Mouse (Mus musculus): ENCODE results near the gene Rxra.
A peak's percentile ranks its signal among the peaks of the same experiment; 100 is the strongest.

Gene Rxra

DNA sequence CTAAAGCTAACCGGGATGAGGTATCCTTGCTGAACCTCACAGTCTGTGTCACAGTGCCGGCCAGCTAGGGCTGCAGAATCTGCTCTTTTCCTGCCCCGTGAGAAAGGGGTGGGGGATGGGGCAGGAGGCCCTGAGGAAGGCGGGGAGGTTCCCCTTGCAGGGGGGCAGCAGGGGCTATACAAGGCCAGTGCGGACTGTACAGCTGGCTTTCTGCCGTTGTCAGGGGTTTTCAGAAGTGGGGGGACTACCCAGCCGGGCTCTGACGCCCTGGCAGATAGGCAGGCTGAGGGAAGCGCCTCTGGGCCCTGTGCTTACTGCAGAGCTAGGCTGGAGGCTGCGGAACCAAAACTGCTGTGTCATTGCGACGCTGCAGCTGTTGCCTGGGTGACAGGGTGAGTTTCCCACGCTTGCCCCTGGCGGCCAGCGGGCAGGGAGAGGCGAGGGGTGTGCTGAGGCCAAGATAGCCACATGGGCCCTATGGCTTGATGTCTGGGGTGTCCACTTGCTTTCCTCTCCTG is 63.9 kb downstream of the Rxra start:
- peak; percentile 48 for DNase-seq (ENCODE audit: low spot score)

DNA sequence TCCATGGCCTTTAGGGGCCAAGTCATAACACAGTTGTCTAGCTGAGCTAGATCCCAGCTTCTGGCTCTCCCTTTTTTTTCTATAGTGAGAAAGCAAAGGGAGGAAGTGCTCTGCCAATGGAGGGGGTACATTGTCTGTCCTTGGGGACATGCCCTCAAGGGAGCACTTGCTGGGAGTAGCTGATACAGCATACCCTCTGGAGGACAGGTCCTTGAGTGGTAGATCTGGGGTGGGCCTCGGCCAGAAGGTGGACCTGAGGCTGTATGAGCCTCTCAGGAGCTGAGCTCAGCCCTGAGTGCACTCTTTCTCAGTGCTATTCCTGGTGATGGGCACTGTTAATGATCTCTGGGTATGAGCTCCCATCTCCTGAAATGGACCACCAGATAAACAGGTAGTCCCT is 66.9 kb downstream of the Rxra start:
- DNase-seq (ENCODE audit: low spot score): no peak

DNA sequence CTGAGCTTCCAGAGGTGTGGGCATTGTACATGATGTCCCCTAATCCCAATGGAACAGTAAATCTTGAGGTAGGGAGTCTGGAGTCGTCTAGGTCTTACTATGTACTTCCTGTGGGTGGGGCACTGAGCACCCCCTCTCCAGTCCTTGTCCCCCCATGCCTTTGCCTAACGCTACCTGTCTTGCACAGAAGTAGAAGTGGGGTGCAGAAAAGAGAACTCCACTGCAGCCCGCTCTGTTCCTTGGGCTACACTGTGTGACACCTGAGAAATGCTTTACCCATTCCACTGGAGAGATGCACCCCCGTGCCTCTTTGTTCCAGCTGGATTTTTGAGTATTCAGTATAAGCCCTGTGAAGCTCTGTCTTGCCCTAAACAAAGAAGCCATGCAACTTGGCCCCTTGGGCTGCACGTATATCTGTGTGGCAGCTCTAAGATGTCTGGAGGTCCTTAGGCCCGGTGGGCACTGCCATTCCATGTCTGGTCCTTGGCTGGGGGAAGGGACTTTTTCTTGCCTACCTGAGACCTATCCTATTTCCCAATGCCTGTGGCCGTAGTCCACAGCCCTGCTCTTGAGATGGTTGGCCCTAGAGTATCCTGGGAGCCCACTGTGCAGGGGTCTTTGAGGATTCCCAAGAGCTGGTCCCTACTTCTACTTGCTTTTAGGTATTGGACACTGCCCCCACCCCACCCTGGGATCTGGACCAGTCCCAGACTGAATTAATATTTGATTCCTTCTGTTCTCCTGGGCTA is 67.8 kb downstream of the Rxra start:
- DNase-seq (ENCODE audit: low spot score): no peak

DNA sequence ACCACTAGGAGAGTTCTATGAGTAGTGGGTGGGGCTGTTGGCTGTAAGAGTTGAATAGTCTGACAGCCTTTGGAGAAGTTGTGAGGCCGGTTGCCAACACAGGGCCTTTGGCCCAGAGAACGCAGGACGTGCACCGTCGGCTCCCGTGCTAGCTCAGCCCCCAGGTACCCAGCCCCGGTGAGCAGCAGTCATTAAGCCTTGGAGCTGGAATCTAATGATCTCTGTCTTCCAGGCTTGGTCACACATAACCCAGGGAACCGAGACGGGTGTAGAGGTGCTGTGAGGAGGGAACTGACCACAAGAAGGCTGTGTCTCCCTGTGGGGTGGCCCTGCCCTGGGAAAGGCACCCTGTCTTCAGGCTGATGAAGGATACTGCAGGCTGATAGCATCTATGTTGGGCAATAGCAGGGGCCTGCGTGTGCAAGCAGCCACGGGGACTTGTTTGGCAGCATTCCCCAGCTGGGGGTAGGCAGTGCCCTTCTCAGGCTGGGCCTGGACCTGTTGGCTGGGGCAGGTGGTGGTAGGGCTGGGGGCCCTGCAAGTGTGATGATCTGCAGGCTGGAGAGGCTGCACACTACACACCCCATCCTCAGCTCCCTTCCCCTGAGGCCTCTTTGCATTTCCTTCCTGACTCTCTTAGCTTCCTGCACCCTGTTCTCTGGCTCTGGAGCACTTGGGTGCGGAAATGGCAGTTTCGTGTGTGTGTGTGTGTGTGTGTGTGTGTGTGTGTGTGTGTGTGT is 68.5 kb downstream of the Rxra start:
- DNase-seq (ENCODE audit: low spot score): peak; percentile 42

DNA sequence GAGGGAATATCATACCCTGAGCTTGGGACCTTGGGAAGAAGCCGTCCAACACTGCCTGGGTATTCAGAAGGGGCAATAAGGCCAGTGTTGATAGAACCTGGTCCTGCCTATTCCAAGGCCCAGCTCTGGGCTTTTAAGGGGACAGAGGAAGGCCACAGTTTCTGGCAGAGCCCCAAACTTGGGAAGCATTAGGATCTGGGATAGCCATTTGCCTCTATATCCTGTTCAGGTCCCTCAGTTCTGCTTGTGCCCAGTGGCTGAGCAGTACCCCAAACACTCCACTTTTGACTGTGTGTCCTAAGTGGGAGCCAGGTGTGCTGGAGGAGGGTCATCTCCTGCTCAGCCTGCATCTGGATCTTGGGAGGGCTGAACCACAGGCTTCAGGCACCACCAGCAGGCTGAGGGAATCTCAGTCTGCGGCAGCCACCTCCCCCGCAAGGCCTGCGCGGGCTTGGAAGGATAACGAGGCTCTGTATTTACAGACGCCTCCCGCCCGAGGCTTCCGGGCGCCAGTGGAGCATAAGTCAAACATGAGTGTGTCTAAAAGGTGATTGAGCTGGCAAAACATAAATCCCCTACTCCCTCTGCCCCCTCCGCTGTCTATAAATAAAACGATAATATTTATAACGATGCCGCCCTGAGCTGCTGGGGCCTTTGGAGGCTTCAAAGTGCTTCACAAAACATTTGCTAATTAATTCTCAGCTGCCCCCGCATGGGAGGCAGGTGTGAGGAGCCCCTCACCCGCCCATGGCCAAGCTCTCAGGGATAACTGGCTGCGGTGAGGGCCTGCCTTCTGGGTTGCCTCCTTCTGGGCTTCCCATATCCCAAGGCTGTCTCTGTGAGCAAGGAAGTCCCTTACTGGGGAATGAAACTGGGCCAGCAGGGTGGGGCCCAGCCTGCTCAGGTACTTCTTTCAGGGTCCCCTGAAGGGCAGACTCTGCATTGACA is 69.7 kb downstream of the Rxra start:
- peak; percentile 39 for DNase-seq (ENCODE audit: low spot score)

DNA sequence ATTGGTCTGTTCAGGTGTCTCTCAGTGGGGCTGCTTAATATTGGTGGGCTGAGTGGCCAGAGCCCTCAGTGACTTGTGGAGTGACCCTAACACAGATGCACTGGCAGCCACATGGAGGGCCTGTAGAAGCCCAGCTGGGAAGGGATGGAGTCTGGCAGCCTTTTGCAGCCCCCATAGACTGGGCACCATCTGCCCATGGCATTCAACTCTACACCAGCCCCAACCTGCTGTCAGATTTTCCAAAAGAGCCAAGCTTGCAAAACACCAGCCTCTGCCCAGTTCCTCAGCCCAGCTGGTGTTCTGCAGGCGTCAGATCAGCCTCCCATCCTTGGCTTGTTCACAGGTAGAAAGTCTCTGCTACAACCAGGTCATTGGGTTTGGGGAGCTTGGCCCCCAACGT is 70.6 kb downstream of the Rxra start:
- no peak for DNase-seq (ENCODE audit: low spot score)

DNA sequence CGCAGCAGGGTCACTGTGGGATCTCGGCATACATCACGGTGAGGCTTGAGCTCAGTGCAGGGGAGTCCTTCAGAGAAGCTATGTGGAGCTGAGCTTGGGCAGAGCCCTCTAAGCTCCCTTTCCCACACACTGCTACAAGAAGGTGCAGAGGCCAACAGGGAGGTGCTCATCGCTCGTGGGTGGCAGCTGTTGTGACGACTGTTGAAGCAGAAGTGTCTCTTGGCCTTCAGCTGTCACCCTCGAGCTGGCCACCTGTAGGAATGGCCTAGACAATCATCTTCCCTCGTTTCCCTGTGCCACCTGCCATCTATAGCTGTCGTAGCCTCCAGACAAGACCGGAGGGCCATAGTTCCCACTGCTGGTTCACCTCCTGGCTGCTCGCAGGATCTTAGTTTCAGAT is 72.7 kb downstream of the Rxra start:
- no peak for DNase-seq (ENCODE audit: low spot score)

- DNase-seq (ENCODE audit: low spot score): peak; percentile 66
These were observed 74.3 kb downstream of the Rxra start for GRCm38 (mm10) chr2:27750399-27751134.

DNA sequence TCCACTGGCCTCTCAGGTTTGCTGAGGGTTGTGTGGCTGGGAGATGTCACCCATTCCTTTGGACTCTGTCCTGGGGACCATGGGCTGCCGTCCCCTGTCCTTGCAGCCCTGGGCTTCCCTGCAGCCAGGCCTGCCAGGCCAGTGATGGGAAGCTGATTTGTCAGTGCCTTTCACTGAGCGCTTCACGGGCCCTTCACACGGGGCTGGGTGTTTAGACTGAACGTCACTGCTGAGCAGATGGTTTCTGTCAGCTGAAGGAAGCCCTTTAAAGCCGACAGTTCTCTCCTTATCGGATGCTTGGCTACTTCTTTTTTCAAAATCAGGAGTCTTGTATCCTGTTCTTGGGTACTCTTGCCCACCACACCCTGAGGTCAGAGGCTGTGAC is 74.9 kb downstream of the Rxra start:
- no peak for DNase-seq (ENCODE audit: low spot score)

GRCm38 (mm10) chr2:27751803-27752202 is 75.6 kb downstream of the Rxra start:
- no peak for DNase-seq (ENCODE audit: low spot score)

DNA sequence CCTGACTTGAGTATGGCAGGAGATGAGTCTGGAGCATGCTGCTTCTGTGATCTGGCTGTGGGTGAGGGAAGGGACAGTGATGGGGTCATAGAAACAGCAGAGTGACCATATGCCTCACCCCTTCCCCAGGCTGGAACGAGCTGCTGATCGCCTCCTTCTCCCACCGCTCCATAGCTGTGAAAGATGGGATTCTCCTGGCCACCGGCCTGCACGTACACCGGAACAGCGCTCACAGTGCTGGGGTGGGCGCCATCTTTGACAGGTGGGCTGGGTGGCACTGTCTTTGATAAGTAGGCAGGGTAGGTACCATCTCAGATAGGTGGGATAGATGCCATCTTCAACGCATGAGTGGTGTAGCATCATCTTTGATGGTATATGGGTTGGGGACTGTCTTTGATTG is 77.9 kb downstream of the Rxra start:
- DNase-seq (ENCODE audit: low spot score): no peak

GRCm38 (mm10) chr2:27755986-27756641 is 79.9 kb downstream of the Rxra start:
- DNase-seq (ENCODE audit: low spot score): no peak

- peak; percentile 87 for DNase-seq (ENCODE audit: low spot score)
These were observed 82.4 kb downstream of the Rxra start for GRCm38 (mm10) chr2:27758414-27759301.

- no peak for DNase-seq (ENCODE audit: low spot score)
These were observed 83.2 kb downstream of the Rxra start for GRCm38 (mm10) chr2:27759431-27759830.

DNA sequence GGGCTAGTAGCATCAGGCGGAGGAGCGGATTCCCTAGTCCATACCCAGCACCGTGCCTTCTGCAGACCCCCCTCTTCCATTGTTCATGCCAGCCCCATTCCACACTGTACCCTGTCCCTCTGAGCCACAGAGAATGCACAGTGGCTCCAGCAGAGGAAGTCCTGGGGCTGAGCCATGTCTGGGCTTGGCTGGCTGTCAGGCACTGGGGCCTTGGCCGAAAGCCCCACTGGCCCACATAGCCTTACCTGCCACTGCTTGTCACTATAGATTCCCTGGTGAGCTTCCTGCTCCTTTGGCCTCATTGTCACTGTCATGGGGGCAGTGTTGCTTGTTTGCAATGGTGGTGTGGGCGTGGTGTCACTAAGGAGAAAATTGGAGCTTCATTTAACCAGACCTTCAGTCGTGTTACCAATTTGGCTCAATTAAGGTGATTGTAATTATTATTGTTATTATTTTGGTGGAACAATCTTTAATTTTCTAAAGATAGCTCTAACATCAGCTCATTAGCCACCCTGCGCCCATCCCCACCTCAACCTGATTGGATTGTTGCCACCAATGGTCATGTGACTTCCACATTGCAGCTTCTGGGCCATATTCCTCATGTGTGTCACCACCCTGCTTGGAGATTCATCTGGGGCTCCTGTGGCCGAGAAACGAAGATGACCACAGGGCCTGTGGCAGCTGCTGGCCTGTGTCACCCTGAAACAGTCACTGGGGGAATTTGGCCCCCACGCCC is 85.2 kb downstream of the Rxra start:
- DNase-seq (ENCODE audit: low spot score): no peak

GRCm38 (mm10) chr2:27761996-27762340 is 85.7 kb downstream of the Rxra start:
- DNase-seq (ENCODE audit: low spot score): no peak

- no peak for DNase-seq (ENCODE audit: low spot score)
These were observed 86.3 kb downstream of the Rxra start for GRCm38 (mm10) chr2:27762509-27762908.

- DNase-seq (ENCODE audit: low spot score): no peak
These were observed 86.9 kb downstream of the Rxra start for GRCm38 (mm10) chr2:27762920-27763780.
